Mouse (Mus musculus) 416B (cell line): ENCODE results near the gene Tas2r110.

Experiments
- DNase-seq: peaks from one replicate; pipeline ENCODE4 v3.0.0; 2011; ENCODE audit warnings: low read depth

Gene Tas2r110

DNA sequence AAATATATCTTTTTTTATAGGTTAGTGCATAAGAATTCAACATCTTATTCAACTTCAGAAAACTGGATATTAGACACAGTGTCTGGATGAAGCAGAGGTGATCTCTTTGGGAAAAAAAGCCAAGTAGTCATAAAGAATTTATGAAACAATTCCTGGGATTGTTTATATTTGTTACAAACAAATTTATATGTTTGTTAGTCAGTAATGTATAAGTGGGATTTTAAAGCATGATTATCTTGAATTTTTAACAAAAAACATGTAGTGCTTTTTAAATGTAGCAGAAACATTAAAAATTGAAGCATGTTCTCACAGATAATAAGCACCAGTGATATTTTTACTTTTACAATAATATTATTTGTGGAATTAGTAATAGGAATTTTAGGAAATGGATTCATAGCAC lies at the start of gene Tas2r110:
Gene Tas2r110 (plus strand): TSS at position 301 of the 400 bp plus-strand sequence.
- DNase-seq, result no peak

DNA sequence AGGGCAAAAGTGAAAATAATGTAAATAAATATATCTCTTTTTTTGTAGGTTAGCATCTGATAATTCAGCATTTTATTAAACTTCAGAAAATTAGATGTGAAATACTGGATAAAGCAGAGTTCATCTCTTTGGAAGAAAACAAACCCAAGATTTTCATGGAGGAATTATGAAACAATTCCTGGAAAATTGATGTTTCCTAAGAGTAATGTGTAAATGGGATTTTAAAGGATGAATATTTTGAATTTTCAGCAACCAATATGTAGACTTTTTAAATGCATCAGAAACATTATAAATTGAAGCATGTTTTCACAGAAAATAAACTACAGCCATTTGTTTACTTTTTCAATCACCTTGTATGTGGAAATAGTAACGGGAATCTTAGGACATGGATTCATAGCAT lies 21.0 kb upstream of the Tas2r110 start, which contains the start of gene Tas2r123:
Gene Tas2r123 (plus strand): TSS at position 301 of the 400 bp plus-strand sequence.
- no peak for DNase-seq

GRCm38 (mm10) chr6:132855138-132855537 lies 12.7 kb upstream of the Tas2r110 start, which contains the start of gene Tas2r116:
Gene Tas2r116 (plus strand): TSS chr6:132855438.
- DNase-seq, result no peak

DNA sequence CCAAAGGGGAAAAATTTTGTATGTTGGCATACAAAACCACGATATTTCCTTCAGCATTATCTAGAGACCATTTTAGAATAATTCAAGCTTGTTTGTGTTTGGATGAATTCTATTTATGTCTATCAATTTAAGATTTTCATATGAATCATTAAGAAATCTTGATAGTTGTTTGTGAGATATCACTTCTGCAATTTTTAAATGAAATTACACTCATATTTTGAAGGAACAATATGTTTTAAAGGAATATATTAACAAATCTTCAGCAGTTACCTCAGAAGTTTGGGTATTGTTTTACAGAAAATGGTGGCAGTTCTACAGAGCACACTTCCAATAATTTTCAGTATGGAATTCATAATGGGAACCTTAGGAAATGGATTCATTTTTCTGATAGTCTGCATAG lies 24.9 kb downstream of the Tas2r110 start, which contains the start of gene Tas2r113:
Gene Tas2r113 (plus strand): TSS at position 301 of the 400 bp plus-strand sequence.
- DNase-seq, result no peak

DNA sequence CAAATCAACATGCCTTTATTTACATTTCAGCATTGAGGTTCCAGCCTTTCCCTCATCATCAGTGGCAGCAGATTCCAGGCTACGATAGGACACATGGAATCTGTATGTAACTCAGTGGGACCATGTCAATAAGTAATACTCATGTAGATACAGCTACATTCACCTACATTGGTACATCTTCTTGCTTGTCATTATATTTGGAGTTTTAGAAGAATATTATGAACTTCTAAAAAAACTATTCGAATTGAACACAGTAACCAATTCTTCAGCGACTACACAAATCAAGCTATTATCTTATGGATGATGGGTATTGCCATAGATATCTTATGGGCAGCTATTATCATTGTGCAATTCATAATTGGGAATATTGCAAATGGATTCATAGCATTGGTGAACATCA lies 41.5 kb downstream of the Tas2r110 start, which contains the start of gene Tas2r125:
Gene Tas2r125 (plus strand): TSS at position 301 of the 400 bp plus-strand sequence.
- no peak for DNase-seq
